Mouse (Mus musculus) CH12.LX (cell line): Measurements from ENCODE around the gene Slc38a3. TPM values are rescaled to one million over a fixed set of nuclear protein-coding genes. Genes with fewer than 3 reads are reported as not detected.

ENCODE experiments used
- DNase-seq: peaks from one replicate; pipeline ENCODE4 v3.0.0-alpha.2; 2013; ENCODE audit errors: extremely low read depth
- H3K27ac ChIP-seq: 2 replicates; pipeline ENCODE4 v1.5.1; 2012; ENCODE audit warnings: low read depth, mild to moderate bottlenecking, control low read depth, moderate library complexity; ENCODE audit not compliant: insufficient read depth
- H3K27me3 ChIP-seq: replicated peaks from 2 replicates; pipeline ENCODE3; 2012; ENCODE audit warnings: inconsistent platforms
- H3K36me3 ChIP-seq, 2 experiments: replicated peaks in 1 of 2; 2 replicates each; pipeline versions ENCODE3 to v1.6.1; 2012; ENCODE audit warnings: inconsistent platforms in 1 of 2, low read length in 1 of 2, mild to moderate bottlenecking in 1 of 2, mixed read lengths in 1 of 2, moderate library complexity in 1 of 2; ENCODE audit not compliant: control insufficient read depth in 1 of 2, insufficient read depth in 1 of 2
- H3K4me1 ChIP-seq, 2 experiments: 2 replicates each; pipeline ENCODE4 v1.6.1; 2012; ENCODE audit warnings: inconsistent platforms in 1 of 2, moderate library complexity in 1 of 2; ENCODE audit not compliant: insufficient read depth in 2 of 2, control insufficient read depth in 1 of 2
- H3K4me2 ChIP-seq: 2 replicates; pipeline ENCODE4 v1.6.1; 2012; ENCODE audit warnings: low read depth, mild to moderate bottlenecking, control low read depth; ENCODE audit not compliant: poor library complexity, insufficient read depth, severe bottlenecking
- H3K4me3 ChIP-seq, 3 experiments: fragments of 150-350 bp in 1 of 3; sonication (generic) in 1 of 3; replicated peaks in 1 of 3; 2 replicates each; pipeline versions ENCODE3 to v1.5.1; 2011 to 2012; ENCODE audit warnings: low read depth in 2 of 3, low read length in 2 of 3, mild to moderate bottlenecking in 2 of 3, moderate library complexity in 2 of 3, control low read depth in 1 of 3, improper control_type of control experiment in 1 of 3, inconsistent platforms in 1 of 3, mixed read lengths in 1 of 3; ENCODE audit not compliant: poor library complexity in 1 of 3
- H3K79me2 ChIP-seq: replicated peaks from 2 replicates; pipeline ENCODE4 v1.6.1; 2012; ENCODE audit warnings: mild to moderate bottlenecking, moderate library complexity; ENCODE audit not compliant: control insufficient read depth, poor library complexity, insufficient read depth, severe bottlenecking; ENCODE audit errors: extremely low read depth
- H3K9ac ChIP-seq: 2 replicates; pipeline ENCODE4 v1.6.1; 2012; ENCODE audit warnings: low read depth, mild to moderate bottlenecking, control low read depth, moderate library complexity; ENCODE audit not compliant: insufficient read depth
- H3K9me3 ChIP-seq: replicated peaks from 2 replicates; pipeline ENCODE3; 2012; ENCODE audit warnings: low read length, inconsistent platforms, mixed read lengths
- BHLHE40 ChIP-seq: IDR thresholded peaks from 2 replicates; pipeline ENCODE4 v1.6.1; 2011; ENCODE audit warnings: mild to moderate bottlenecking, low read depth, low read length, improper control_type of control experiment
- IRF4 ChIP-seq: IDR thresholded peaks from 2 replicates; pipeline ENCODE4 v1.6.1; 2014; ENCODE audit warnings: low read depth, mild to moderate bottlenecking, inconsistent platforms, low read length, improper control_type of control experiment
- JUN ChIP-seq: IDR thresholded peaks from 2 replicates; pipeline ENCODE4 v1.6.1; 2011; ENCODE audit warnings: low read depth, mild to moderate bottlenecking, low read length, improper control_type of control experiment, moderate library complexity; ENCODE audit not compliant: insufficient read depth
- JUND ChIP-seq: conservative IDR thresholded peaks from 2 replicates; pipeline ENCODE4 v1.6.1; 2011; ENCODE audit warnings: low read depth, low read length, improper control_type of control experiment
- KAT2A ChIP-seq: IDR thresholded peaks from 2 replicates; pipeline ENCODE4 v1.6.1; 2012; ENCODE audit warnings: low read length, improper control_type of control experiment, inconsistent platforms; ENCODE audit not compliant: insufficient replicate concordance
- MXI1 ChIP-seq: IDR thresholded peaks from 2 replicates; pipeline ENCODE4 v1.6.1; 2011; ENCODE audit warnings: mild to moderate bottlenecking, low read depth, low read length, improper control_type of control experiment
- PAX5 ChIP-seq: IDR thresholded peaks from 2 replicates; pipeline ENCODE4 v1.6.1; 2012; ENCODE audit warnings: low read length, inconsistent platforms, mixed read lengths
- RAD21 ChIP-seq: IDR thresholded peaks from 2 replicates; pipeline ENCODE4 v1.6.1; 2011; ENCODE audit warnings: low read depth, mild to moderate bottlenecking, low read length, improper control_type of control experiment, moderate library complexity
- UBTF ChIP-seq: IDR thresholded peaks from 2 replicates; pipeline ENCODE4 v1.6.1; 2012; ENCODE audit warnings: low read depth, mild to moderate bottlenecking, inconsistent platforms, low read length, improper control_type of control experiment, moderate library complexity
- ZNF384 ChIP-seq: IDR thresholded peaks from 2 replicates; pipeline ENCODE4 v1.6.1; 2012; ENCODE audit warnings: low read depth, low read length, improper control_type of control experiment, inconsistent platforms
- dilution Hi-C: fragments of 300-500 bp; cut with MboI; formaldehyde crosslinking; loops from 2 replicates; pipeline ENCODE4 v1.14.3; 2020; ENCODE audit warnings: low sequenced_read_pairs; ENCODE audit not compliant: extremely low pct_unique_long_range_greater_than_20kb, extremely low pct_ligation_motif_present
- in situ Hi-C: fragments of 300-500 bp; cut with MboI; formaldehyde crosslinking; loops from 3 replicates; pipeline ENCODE4 v1.14.3; 2019; ENCODE audit warnings: low sequenced_read_pairs, low pct_ligation_motif_present, low pct_unique_long_range_greater_than_20kb, mixed read lengths
- polyA plus RNA-seq: library from polyadenylated mRNA; unstranded; fragments of >175 nt; gene quantifications from 2 replicates; pipeline ENCODE4 v1.2.1, GENCODE M21; 2012; ENCODE audit warnings: low read depth; ENCODE audit not compliant: insufficient read length
- total RNA-seq, 2 experiments: library from RNA; depleted of rRNA; stranded (reverse); fragments of 300-350 nt in 1 of 2; fragments of >200 nt in 1 of 2; gene quantifications; 2 replicates each; pipeline ENCODE4 v1.2.3; 2012 to 2014

The Slc38a3 gene
- total and polyA plus RNA-seq, 3 experiments: 0.04 TPM; not detected in 2

DNA sequence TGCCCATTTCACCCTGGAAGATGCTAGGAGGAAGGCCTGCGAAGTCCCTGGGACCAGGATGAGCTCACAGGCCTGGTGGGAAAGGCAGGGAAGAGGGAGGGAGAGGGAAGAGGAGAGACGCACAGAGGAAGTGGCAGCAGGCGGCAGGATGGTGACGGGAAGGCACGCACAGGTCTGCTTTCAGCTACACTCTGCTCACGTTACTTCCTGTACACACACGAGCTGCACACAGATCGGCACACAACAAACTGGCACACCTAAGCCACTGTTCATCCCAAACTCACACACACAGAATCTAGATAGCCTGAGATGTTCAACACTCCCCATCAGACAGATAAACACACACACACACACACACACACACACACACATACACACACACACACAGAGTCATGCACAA is 21.1 kb upstream of the Slc38a3 start:
- Histone ChIP-seq H3K27ac (no peak overlapping the region), H3K4me3 (no peak overlapping the region)

DNA sequence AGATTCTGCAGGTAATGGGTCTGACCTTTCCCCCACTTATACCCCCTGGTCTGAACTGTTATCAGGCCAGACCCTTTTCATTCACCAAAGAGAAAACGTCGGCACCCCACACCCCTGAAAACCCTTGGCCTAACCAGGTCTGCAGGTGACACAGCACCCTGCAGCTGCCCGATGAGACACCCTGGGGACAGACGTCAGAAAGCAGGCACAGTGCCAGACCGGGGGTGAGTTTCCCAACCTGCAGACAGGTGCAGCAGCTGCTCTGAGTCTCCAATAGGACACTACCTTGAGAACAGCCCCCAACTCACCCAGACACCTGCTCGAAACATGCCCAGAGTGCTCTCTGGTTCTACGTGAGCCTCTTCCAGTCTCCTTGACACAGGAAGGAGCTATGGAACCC is 19.6 kb upstream of the Slc38a3 start:
- Histone ChIP-seq H3K4me3 (no peak overlapping the region), H3K27ac (no peak overlapping the region), H3K27me3 (peaks cover 89% of the 10 kb centered on the region), H3K79me2 (no peaks in the 10 kb centered on the region), H3K4me2 (no peak overlapping the region), H3K4me1 (peaks cover 8 to 9% of the 10 kb centered on the region in 2 experiments), H3K9ac (no peak overlapping the region), H3K36me3 (no peaks in the 10 kb centered on the region), H3K9me3 (no peaks in the 10 kb centered on the region)
- no peak for DNase-seq
- in situ Hi-C loops: loop anchor here (5.0 kb wide), 1 partner anchor 48 kb away; no protein-coding TSS in a partner anchor
- dilution Hi-C loops: no loop called here
- TF ChIP-seq JUND (no peak), IRF4 (no peak), ZNF384 (no peak), JUN (no peak), PAX5 (no peak), KAT2A (no peak), UBTF (no peak), MXI1 (no peak)

More for the DNA sequence above, 21.1 kb upstream of the Slc38a3 start:
- H3K4me1 ChIP-seq: peaks cover 8 to 19% of the 10 kb centered on the region in 2 experiments
- TF ChIP-seq ZNF384 (no peak), BHLHE40 (0 out of 2 replicates have a peak, but pooled peaks have one; percentile 31)
- dilution Hi-C loops (no loop called here), in situ Hi-C loops (no loop called here)
- no peak for DNase-seq
- H3K9ac ChIP-seq: no peak overlapping the region
- no peaks in the 10 kb centered on the region for H3K79me2 ChIP-seq
- H3K27me3 ChIP-seq: peaks cover 85% of the 10 kb centered on the region
- H3K36me3 ChIP-seq: no peaks in the 10 kb centered on the region
- H3K9me3 ChIP-seq: no peaks in the 10 kb centered on the region
- H3K4me2 ChIP-seq: no peak overlapping the region

DNA sequence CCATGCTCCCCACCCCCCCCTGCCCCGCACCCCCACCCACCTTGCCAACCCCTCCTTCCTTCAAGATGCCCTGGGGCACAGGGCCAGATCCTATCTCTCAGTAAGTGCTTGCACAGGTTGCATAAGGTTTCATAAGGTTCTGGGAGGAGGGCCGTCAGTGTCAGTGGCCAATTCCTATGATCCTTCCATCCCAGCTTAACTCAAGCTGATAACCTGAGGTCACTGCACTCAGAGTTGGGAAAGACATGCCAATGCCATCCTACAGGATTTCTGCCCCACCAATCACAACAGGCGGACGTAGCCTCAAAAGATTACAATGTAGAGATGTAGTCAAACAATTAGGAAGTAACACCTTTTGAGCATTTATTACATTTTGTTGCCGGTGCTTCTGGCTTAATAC is 19.1 kb upstream of the Slc38a3 start:
- dilution Hi-C loops: no loop called here
- no peak for DNase-seq
- Histone ChIP-seq H3K79me2 (no peaks in the 10 kb centered on the region), H3K4me2 (no peak overlapping the region), H3K36me3 (no peaks in the 10 kb centered on the region), H3K27me3 (peaks cover 92% of the 10 kb centered on the region), H3K4me1 (peaks cover 5 to 6% of the 10 kb centered on the region in 2 experiments), H3K9me3 (no peaks in the 10 kb centered on the region), H3K4me3 (no peak overlapping the region), H3K9ac (no peak overlapping the region), H3K27ac (no peak overlapping the region)
- in situ Hi-C loops: loop anchor here (5.0 kb wide), 1 partner anchor 49 kb away; no protein-coding TSS in a partner anchor
- no peak for TF ChIP-seq RAD21
- no peak for TF ChIP-seq MXI1
- no peak for TF ChIP-seq ZNF384
- TF ChIP-seq IRF4: no peak
